Mouse (Mus musculus) liver, embryonic 11.5 days (tissue): ENCODE results near the gene Dst. TPM values are rescaled to one million over a fixed set of nuclear protein-coding genes. Genes with fewer than 3 reads are reported as not detected.

Experiments used
- ATAC-seq: fragments of 200-750 bp; cut with Nextera tagmentation; replicated peaks from 2 replicates; pipeline ENCODE4 v1.8.0; 2017; ENCODE audit warnings: moderate number of reproducible peaks, mild to moderate bottlenecking, moderate TSS enrichment, moderate library complexity; ENCODE audit not compliant: low FRiP score
- DNase-seq: peaks from one replicate; pipeline ENCODE4 v3.0.0-alpha.2; 2017; ENCODE audit warnings: low spot score
- H3K27ac ChIP-seq: fragments of 300-500 bp; sonication (generic); 2 replicates; pipeline ENCODE4 v1.5.1; 2014; ENCODE audit warnings: mild to moderate bottlenecking, low read depth, low read length, control low read depth
- H3K27me3 ChIP-seq: fragments of 300-500 bp; sonication (generic); replicated peaks from 2 replicates; pipeline ENCODE4 v1.6.1; 2014; ENCODE audit warnings: low read length, mixed read lengths; ENCODE audit not compliant: control insufficient read depth, insufficient read depth
- H3K36me3 ChIP-seq: fragments of 300-500 bp; sonication (generic); 2 replicates; pipeline ENCODE4 v1.6.1; 2014; ENCODE audit warnings: mild to moderate bottlenecking, low read length, moderate library complexity, mixed read lengths; ENCODE audit not compliant: control insufficient read depth, insufficient read depth
- H3K4me1 ChIP-seq: fragments of 300-500 bp; sonication (generic); replicated peaks from 2 replicates; pipeline ENCODE4 v1.6.1; 2014; ENCODE audit warnings: low read length, mixed read lengths; ENCODE audit not compliant: control insufficient read depth, insufficient read depth
- H3K4me2 ChIP-seq: fragments of 300-500 bp; sonication (generic); 2 replicates; pipeline ENCODE4 v1.6.1; 2014; ENCODE audit warnings: mild to moderate bottlenecking, control low read depth, moderate library complexity
- H3K4me3 ChIP-seq: fragments of 300-500 bp; sonication (generic); 2 replicates; pipeline ENCODE4 v1.5.1; 2014; ENCODE audit warnings: low read depth, low read length, control low read depth
- H3K9ac ChIP-seq: fragments of 300-500 bp; sonication (generic); 2 replicates; pipeline ENCODE4 v1.6.1; 2014; ENCODE audit warnings: low read depth, low read length, control low read depth
- H3K9me3 ChIP-seq: fragments of 300-500 bp; sonication (generic); 2 replicates; pipeline ENCODE4 v1.6.1; 2016; ENCODE audit warnings: low read length, inconsistent platforms, mixed read lengths; ENCODE audit not compliant: control insufficient read depth
- WGBS: fragments of 180-500 bp; shearing (Covaris S2); extraction: QIAGEN DNeasy Blood & Tissue Kit; methylation state at CpG from one replicate; pipeline ENCODE4 v1.1.7; 2014; 5-methylcytosine and 5-hydroxymethylcytosine counted together
- polyA plus RNA-seq: library from polyadenylated mRNA; unstranded; fragments of >200 nt; fragmentation: Nextera tagmentation; extraction: Ambion mirVana; gene quantifications from 2 replicates; pipeline ENCODE4 v1.2.1, GENCODE M21; 2014

Gene Dst
- polyA plus RNA-seq, 1 experiment from 2014 or later, result 9.4 TPM

- DNase-seq (no peak), ATAC-seq (no peak)
- 79% methylated on average over 41 of the region's 41 CpGs for WGBS
- Histone ChIP-seq H3K27ac (no peak overlapping the region), H3K36me3 (0 out of 2 replicates have a peak, but pooled peaks cover 5% of the 10 kb centered on the region), H3K4me2 (peak overlapping the region; percentile 31), H3K4me3 (peak overlapping the region; percentile 30), H3K9me3 (no peaks in the 10 kb centered on the region), H3K9ac (0 out of 2 replicates have a peak overlapping the region, but pooled peaks have one; percentile 23), H3K27me3 (no peaks in the 10 kb centered on the region), H3K4me1 (no peaks in the 10 kb centered on the region)
These were observed 270.1 kb downstream of the Dst start for GRCm38 (mm10) chr1:34178022-34178727.

GRCm38 (mm10) chr1:34179756-34180155 lies 271.7 kb downstream of the Dst start:
- Histone ChIP-seq H3K9ac (no peak overlapping the region), H3K9me3 (no peaks in the 10 kb centered on the region), H3K36me3 (0 out of 2 replicates have a peak, but pooled peaks cover 5% of the 10 kb centered on the region), H3K27me3 (no peaks in the 10 kb centered on the region), H3K4me2 (no peak overlapping the region), H3K4me1 (no peaks in the 10 kb centered on the region), H3K27ac (no peak overlapping the region), H3K4me3 (no peak overlapping the region)
- DNase-seq (no peak), ATAC-seq (no peak)
- 71% methylated on average over 19 of the region's 19 CpGs for WGBS

- Histone ChIP-seq H3K36me3 (0 out of 2 replicates have a peak, but pooled peaks cover 3% of the 10 kb centered on the region), H3K9ac (no peak overlapping the region), H3K4me3 (no peak overlapping the region), H3K4me2 (no peak overlapping the region), H3K27me3 (no peaks in the 10 kb centered on the region), H3K9me3 (no peaks in the 10 kb centered on the region), H3K27ac (no peak overlapping the region), H3K4me1 (no peaks in the 10 kb centered on the region)
- 86% methylated on average over 24 of the region's 24 CpGs for WGBS
- no peak for DNase-seq
- ATAC-seq, result no peak
These were observed 274.6 kb downstream of the Dst start for GRCm38 (mm10) chr1:34182406-34183249.

- Histone ChIP-seq H3K4me3 (no peak overlapping the region), H3K27ac (no peak overlapping the region), H3K36me3 (no peaks in the 10 kb centered on the region), H3K4me1 (no peaks in the 10 kb centered on the region), H3K27me3 (no peaks in the 10 kb centered on the region), H3K9me3 (no peaks in the 10 kb centered on the region), H3K4me2 (no peak overlapping the region), H3K9ac (no peak overlapping the region)
- DNase-seq (no peak), ATAC-seq (no peak)
- 89% methylated on average over 12 of the region's 12 CpGs for WGBS
These were observed 275.4 kb downstream of the Dst start for GRCm38 (mm10) chr1:34183250-34183926.

GRCm38 (mm10) chr1:34184266-34184665 lies 276.2 kb downstream of the Dst start:
- Histone ChIP-seq H3K36me3 (no peaks in the 10 kb centered on the region), H3K4me2 (no peak overlapping the region), H3K27ac (no peak overlapping the region), H3K4me1 (no peaks in the 10 kb centered on the region), H3K4me3 (no peak overlapping the region), H3K9ac (no peak overlapping the region), H3K27me3 (no peaks in the 10 kb centered on the region), H3K9me3 (no peaks in the 10 kb centered on the region)
- DNase-seq (no peak), ATAC-seq (no peak)
- 58% methylated on average over 6 of the region's 6 CpGs for WGBS

- H3K36me3 ChIP-seq, result no peaks in the 10 kb centered on the region
These were observed 278.0 kb downstream of the Dst start for GRCm38 (mm10) chr1:34186033-34186432.

GRCm38 (mm10) chr1:34187501-34187900 lies 279.5 kb downstream of the Dst start:
- Histone ChIP-seq H3K4me1 (no peaks in the 10 kb centered on the region), H3K36me3 (no peaks in the 10 kb centered on the region), H3K27me3 (no peaks in the 10 kb centered on the region), H3K4me3 (no peak overlapping the region), H3K4me2 (no peak overlapping the region), H3K27ac (no peak overlapping the region), H3K9me3 (no peaks in the 10 kb centered on the region), H3K9ac (no peak overlapping the region)
- 72% methylated on average over 5 of the region's 5 CpGs for WGBS
- DNase-seq, result no peak
- no peak for ATAC-seq

More at GRCm38 (mm10) chr1:34186033-34186432, 278.0 kb downstream of the Dst start:
- H3K27me3 ChIP-seq, result no peaks in the 10 kb centered on the region
- no peak for DNase-seq
- 85% methylated on average over 6 of the region's 6 CpGs for WGBS
- H3K9me3 ChIP-seq, result no peaks in the 10 kb centered on the region
- no peaks in the 10 kb centered on the region for H3K4me1 ChIP-seq
- no peak overlapping the region for H3K4me2 ChIP-seq
- ATAC-seq, result no peak
- no peak overlapping the region for H3K4me3 ChIP-seq
- no peak overlapping the region for H3K9ac ChIP-seq
- no peak overlapping the region for H3K27ac ChIP-seq

- H3K4me1 ChIP-seq, result no peaks in the 10 kb centered on the region
- DNase-seq, result no peak
- no peak overlapping the region for H3K27ac ChIP-seq
- ATAC-seq, result no peak
- H3K4me2 ChIP-seq, result no peak overlapping the region
- WGBS, result 86% methylated on average over 16 of the region's 16 CpGs
- H3K9ac ChIP-seq, result no peak overlapping the region
- H3K36me3 ChIP-seq, result no peaks in the 10 kb centered on the region
- no peak overlapping the region for H3K4me3 ChIP-seq
- no peaks in the 10 kb centered on the region for H3K9me3 ChIP-seq
- no peaks in the 10 kb centered on the region for H3K27me3 ChIP-seq
These were observed 280.8 kb downstream of the Dst start for GRCm38 (mm10) chr1:34188721-34189236.
